Mouse (Mus musculus) neutrophil, adult 5-6 weeks (primary cell): ENCODE data around the gene Borcs8. TPM values are rescaled to one million over a fixed set of nuclear protein-coding genes. Genes with fewer than 3 reads are reported as not detected.

Source experiments
- ATAC-seq: fragments of 151-379, 151-347 bp; 2 replicates; pipeline ENCODE4 v1.8.0; 2017; ENCODE audit warnings: mild to moderate bottlenecking, moderate TSS enrichment; ENCODE audit not compliant: insufficient number of reproducible peaks, poor library complexity, low FRiP score, severe bottlenecking; ENCODE audit errors: extremely low read depth
- total RNA-seq: library from RNA; stranded (forward); fragments of 200-1000 nt; gene quantifications from 2 replicates; pipeline ENCODE4 v1.2.3, GENCODE M21; 2017

The Borcs8 gene
- total RNA-seq, 1 experiment from 2014 or later: 55.7 TPM

- no peak for ATAC-seq
Observed at GRCm38 (mm10) chr8:70130066-70130465, 9.2 kb upstream of the Borcs8 start.

DNA sequence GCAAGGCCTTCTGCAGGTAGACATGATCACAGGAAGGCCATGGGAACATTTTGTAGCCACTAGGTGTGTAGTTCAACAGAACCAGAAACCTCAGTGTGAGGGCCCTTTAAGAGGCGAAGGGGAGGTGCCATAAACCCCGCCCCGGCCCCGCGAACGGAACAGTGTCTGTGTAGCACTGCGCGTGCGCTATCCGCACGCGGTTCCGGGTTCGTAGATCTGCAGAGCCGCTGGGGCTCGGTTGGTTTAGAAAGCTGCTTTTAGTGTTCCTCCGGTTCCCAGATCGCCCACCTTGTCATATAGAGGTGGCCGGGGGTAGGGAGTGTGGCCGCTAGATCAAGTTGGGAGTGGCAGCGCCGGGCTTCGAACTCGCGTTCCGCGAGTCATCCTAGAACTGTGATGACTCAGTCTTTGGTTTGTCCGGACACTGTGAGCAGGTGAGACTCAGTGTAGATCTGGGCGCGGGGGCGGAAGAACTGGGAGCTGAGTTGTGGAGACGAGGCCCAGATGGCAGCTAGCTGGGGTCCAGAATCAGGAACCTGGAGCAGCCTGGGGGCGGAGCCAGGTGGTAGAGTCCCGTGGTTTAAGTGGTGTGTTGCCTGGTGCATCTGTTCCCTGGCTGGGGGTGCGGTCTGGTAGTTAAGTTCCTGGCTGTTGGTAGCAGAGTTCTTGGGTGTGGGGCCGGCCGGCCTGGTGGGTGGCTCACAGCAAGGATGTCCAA lies 8.0 kb upstream of the Borcs8 start, which contains the start of gene Nr2c2ap:
Nr2c2ap (plus strand) TSS at position 168 of the 718 bp plus-strand sequence.
- peak; percentile 86 for ATAC-seq

DNA sequence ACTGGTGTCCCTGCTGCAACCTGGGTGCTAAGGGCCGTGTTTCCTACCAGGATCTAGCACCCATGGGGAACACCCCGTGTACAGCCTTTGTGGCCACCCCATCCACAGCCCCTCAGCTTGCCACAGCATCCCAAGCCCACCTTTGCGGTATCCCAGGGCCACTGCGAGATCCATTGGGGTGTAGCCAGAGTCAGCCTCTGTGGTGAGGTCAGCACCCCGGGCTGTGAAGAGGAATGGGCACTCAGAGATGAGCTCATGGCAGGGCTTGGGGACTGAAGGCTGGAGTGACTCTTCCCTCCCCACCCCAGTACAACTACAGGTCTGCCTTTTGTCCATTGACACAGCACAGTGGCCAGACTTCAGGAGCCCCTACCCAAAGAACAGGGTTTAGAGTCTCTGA lies 5.2 kb upstream of the Borcs8 start:
- ATAC-seq: no peak

GRCm38 (mm10) chr8:70134931-70135330 lies 4.4 kb upstream of the Borcs8 start:
- no peak for ATAC-seq

DNA sequence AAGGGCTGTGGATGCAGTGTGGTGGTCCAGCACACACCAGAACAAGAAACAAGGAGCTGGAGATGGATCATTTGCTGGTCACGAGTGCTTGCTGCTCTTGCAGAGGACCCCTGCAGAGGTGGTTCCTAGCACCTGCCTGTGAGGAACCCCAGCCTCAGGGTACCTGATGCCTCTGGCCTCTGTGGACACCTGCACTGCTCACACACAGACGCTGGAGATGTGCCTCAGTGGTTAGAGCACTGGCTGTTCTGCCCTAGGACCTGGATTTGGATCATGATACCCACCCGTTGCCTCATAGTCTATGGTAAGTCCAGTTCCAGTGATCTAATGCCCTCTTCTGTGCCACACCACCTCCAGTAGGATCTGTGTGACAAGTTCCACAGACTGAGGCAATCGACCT lies 2.7 kb upstream of the Borcs8 start:
- ATAC-seq: no peak

- no peak for ATAC-seq
Observed at GRCm38 (mm10) chr8:70137890-70138289, 1.4 kb upstream of the Borcs8 start.

DNA sequence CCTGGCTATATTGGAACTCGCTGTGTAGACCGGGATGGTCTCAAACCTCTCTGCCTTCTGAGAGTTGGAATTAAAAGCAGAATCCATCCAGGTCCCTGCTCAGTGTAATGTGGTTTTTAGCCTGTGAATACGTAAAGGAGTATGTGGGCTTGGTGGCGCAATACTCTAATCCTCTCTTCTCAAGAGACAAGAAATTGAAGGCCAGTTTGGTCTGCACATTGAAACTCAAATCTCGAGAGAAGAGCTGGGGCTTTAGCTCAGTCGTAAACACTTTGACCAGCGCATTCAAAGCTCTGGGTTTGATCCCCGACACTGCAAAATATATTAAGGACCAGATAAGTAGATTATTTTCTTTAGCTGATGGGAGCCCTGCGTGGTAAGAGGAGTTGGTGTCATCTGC lies 682 bp downstream of the Borcs8 start:
- ATAC-seq: no peak

DNA sequence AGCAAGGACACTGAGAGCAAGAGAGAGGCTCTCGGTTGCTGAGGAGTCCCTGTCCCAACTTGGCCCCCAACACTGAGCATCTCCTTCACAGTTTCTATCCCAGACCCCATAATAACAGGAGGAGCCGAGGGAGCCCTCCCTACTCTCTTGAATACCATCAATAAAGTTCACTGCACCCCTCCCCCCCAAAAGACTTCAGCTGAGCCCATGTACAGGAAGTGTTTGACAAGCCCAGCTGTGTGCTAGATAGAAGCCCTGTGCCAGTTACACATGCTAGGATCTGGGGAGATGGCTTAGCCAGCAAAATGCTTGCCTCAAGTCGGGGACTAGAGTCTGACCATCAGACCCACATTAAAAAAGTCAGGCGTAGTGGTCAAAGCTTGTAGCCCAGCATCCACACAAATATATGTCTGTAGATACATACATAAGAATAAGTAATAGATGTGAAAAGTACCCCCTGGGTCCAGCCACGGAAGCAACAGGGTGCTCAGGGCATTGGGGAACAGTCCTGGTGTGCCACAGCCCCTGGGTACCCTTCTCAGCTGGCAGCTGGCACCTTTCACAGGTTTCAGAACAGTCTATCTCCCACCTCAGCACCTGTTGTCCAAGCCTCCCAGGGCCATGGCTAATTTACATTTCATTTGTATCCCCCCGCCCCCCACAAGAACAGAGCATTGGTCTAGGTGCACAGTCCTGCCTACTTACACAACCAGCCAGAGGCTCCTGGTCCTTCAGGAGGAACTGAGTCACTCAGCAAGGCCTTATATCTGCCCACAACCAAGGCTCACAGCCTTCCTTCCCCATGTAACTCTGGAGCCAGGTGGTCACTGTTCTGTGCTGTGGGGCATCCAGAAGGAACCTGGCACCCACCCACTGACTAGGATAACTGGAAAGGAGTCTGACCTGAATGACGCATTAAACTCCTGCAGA lies 8.6 kb downstream of the Borcs8 start:
- ATAC-seq: no peak

- no peak for ATAC-seq
Observed at GRCm38 (mm10) chr8:70150158-70150557, 10.9 kb downstream of the Borcs8 start.

DNA sequence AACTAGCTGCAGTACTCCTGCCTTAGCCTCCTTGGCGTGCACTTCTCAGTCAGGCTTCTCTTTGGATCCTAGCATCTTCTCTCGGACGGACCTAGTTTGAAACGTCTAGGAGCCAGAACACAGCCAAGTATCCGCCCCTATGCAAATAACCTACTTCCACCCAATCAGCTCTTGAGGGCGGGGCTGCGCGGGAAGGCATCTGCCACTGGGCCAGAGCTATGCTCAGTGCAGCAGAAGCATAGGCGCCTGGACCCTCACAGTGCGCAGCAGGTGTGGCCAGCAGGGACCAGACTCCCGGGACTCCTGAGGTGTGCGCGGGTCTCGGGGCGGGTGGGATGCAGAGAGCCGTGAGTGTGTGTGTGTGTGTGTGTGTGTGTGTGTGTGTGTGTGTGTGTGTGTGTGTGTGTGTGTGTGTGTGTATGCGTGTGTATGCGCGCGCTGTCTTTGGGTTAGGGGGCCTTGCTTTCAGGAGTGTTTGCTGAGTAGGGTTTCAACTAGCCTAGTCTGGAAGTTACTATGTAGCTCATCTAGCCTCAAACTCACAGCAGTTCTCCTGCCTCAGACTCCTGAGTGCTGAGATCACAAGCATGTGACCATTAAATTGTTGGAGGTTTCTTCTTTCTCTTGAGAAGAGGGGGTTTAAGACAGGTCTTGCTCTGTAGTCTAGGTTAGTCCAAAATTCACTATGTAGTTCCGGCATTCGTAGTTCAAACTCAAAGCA lies 13.4 kb downstream of the Borcs8 start:
- ATAC-seq: peak; percentile 92

GRCm38 (mm10) chr8:70157240-70157800 lies 18.0 kb downstream of the Borcs8 start:
- no peak for ATAC-seq

DNA sequence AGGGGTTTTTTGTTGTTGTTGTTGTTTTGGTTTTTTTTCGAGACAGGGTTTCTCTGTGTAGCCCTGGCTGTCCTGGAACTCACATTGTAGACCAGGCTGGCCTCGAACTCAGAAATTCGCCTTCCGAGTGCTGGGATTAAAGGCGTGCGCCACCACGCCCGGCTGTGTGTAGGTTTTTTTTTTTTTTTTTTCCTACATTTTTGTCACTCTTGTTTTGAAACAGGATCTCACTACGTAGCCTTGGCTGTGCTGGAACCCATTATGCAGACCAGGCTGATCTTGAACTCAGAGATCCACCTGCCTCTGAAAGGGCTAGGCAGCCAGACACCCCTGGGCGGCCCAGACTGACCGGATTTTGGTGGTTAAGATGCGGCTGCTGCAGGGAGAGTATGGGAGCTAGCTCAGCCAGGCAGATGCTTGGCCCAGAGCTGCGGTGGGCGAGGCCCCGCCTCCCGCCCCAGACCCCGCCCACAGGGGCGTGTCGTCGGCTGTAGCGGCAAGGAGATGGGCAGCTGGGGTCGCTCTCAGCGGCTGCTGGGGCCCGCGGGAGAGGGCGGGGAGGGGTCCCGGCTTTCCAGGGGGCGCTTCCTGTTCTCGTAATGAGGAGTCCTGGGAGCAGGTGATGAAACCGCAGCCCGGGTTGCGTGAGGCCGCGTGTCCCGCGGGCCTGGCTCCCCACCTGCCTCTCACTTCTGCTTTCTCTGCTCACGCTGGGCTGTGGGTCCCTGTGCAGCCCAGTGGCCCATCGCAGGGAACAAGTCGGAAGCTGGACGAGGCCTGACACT lies 19.0 kb downstream of the Borcs8 start:
- ATAC-seq: peak; percentile 59

DNA sequence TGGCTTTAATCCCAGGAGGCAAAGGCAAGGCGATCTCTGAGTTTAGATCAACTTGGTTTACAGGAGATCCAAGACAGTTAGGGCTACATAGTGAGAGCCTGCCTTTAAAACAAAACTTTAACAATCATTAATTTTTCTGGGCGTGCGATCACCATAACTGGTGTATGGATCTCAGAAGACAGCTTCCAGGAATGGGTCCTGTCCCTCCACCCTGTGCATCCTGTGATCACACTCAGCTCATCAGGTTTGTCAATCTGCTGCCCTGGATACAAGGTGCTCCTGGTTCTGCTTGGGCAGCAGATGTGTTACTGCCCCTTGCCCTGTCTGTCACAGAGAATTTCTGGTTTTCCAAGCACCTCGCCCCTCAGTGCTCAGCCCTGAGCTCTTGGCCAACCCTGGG lies 19.9 kb downstream of the Borcs8 start:
- ATAC-seq: no peak

DNA sequence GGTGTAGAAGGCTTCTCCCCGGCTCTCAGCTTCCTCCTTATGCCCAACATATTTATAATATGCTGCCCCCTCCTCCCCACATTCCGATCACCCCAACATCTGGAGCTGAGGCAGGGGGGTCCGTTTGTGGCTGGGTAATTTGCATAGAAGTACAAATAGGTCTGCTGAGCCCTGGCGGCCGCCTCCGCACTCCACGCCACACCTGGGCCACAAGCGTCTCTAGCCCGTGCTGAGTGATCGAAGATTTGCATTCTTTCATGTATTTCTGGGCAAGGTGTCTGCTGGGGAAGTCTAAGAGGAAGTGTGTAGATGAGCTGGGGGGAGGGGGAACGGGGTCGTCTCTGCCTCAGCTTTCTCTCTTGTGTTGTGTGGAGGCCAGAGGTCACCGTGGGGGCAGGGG lies 20.7 kb downstream of the Borcs8 start:
- peak; percentile 61 for ATAC-seq

DNA sequence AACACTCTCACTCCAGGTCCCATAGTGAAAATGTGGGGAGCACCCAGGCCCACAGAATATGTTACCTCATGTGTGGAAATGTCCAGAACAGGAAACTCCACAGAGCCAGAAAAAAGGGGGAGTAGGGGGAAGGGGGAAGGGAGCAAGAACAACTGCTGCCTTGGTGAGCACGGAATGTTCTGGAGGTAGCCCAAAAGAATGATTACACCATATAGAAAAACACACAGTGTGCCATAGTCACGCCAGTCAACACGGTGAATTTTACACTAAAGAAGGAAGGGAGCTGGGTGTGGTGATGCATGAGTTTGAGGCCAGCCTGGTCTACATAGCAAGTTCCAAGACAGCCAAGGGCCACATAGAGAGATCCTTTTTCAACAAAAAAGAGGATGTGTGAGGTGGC lies 24.0 kb downstream of the Borcs8 start:
- no peak for ATAC-seq

- peak; percentile 78 for ATAC-seq
Observed at GRCm38 (mm10) chr8:70166504-70167110, 27.3 kb downstream of the Borcs8 start.

DNA sequence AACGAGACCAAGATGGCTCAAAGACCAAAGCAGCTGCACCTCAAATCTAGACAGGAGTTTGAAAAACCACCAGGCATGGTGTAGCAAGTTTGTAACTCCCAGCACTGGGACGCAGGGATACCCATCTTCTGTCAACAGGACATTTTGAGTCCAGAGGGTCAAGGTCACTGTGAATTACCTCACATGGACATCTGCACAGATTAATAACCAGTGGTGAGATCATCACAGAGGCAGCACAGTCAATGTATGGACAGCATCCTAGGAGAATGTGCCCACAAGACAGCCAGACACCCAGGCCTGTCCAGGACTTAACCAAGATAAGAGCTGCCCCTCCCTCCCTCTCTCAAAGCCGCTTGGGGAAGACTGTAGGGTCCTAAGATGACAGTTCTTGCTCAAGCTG lies 30.8 kb downstream of the Borcs8 start:
- ATAC-seq: no peak

- no peak for ATAC-seq
Observed at GRCm38 (mm10) chr8:70170748-70171147, 31.4 kb downstream of the Borcs8 start.
